Mouse (Mus musculus) MEL (cell line): Measurements from ENCODE around the gene Ddx49. TPM values are rescaled to one million over a fixed set of nuclear protein-coding genes. Genes with fewer than 3 reads are reported as not detected.

Source experiments
- DNase-seq: peaks from one replicate; pipeline ENCODE4 v3.0.0; 2011; ENCODE audit warnings: low read depth, low spot score
- H3K27ac ChIP-seq: 2 replicates; pipeline ENCODE4 v1.5.1; 2012; ENCODE audit warnings: low read depth, mild to moderate bottlenecking, control low read depth, low read length, moderate library complexity; ENCODE audit not compliant: control insufficient read depth
- H3K27me3 ChIP-seq, 2 experiments: fragments of 150-350 bp in 1 of 2; sonication (generic) in 1 of 2; 2 replicates each; pipeline ENCODE4 v1.6.1; 2012; ENCODE audit warnings: low read length in 2 of 2, mild to moderate bottlenecking in 2 of 2, improper control_type of control experiment in 1 of 2, moderate library complexity in 1 of 2; ENCODE audit not compliant: insufficient read depth in 2 of 2, control insufficient read depth in 1 of 2
- H3K36me3 ChIP-seq, 2 experiments: 2 replicates each; pipeline ENCODE4 v1.6.1; 2012 to 2014; ENCODE audit warnings: low read length in 2 of 2, improper control_type of control experiment in 1 of 2, inconsistent platforms in 1 of 2, mild to moderate bottlenecking in 1 of 2; ENCODE audit not compliant: insufficient read depth in 2 of 2, control insufficient read depth in 1 of 2
- H3K4me1 ChIP-seq, 2 experiments: fragments of 150-350 bp in 1 of 2; sonication (generic) in 1 of 2; 2 replicates each; pipeline ENCODE4 v1.6.1; 2012; ENCODE audit warnings: low read length in 2 of 2, improper control_type of control experiment in 1 of 2, mild to moderate bottlenecking in 1 of 2; ENCODE audit not compliant: insufficient read depth in 2 of 2, control insufficient read depth in 1 of 2
- H3K4me3 ChIP-seq, 2 experiments: fragments of 150-350 bp in 1 of 2; sonication (generic) in 1 of 2; 2 replicates each; pipeline ENCODE4 v1.5.1; 2012; ENCODE audit warnings: low read depth in 2 of 2, low read length in 2 of 2, mild to moderate bottlenecking in 2 of 2, moderate library complexity in 2 of 2, control low read depth in 1 of 2, improper control_type of control experiment in 1 of 2; ENCODE audit not compliant: control insufficient read depth in 1 of 2, insufficient read depth in 1 of 2
- H3K79me2 ChIP-seq: 2 replicates; pipeline ENCODE4 v1.6.1; 2012; ENCODE audit warnings: mild to moderate bottlenecking, low read length, moderate library complexity; ENCODE audit not compliant: control insufficient read depth, poor library complexity, insufficient read depth
- H3K9ac ChIP-seq: 2 replicates; pipeline ENCODE4 v1.6.1; 2012; ENCODE audit warnings: low read depth, mild to moderate bottlenecking, control low read depth, low read length, moderate library complexity; ENCODE audit not compliant: control insufficient read depth, poor library complexity, severe bottlenecking
- H3K9me3 ChIP-seq: fragments of 150-350 bp; sonication (generic); replicated peaks from 2 replicates; pipeline ENCODE4 v1.6.1; 2012; ENCODE audit warnings: mild to moderate bottlenecking, low read length, improper control_type of control experiment, moderate library complexity; ENCODE audit not compliant: insufficient read depth
- BHLHE40 ChIP-seq: IDR thresholded peaks from 2 replicates; pipeline ENCODE4 v1.6.1; 2012; ENCODE audit warnings: low read depth, mild to moderate bottlenecking, inconsistent platforms, low read length, improper control_type of control experiment, borderline replicate concordance
- CHD2 ChIP-seq: IDR thresholded peaks from 2 replicates; pipeline ENCODE4 v1.6.1; 2011; ENCODE audit warnings: low read length, improper control_type of control experiment
- E2F4 ChIP-seq: IDR thresholded peaks from 2 replicates; pipeline ENCODE4 v1.6.1; 2011; ENCODE audit warnings: low read depth, low read length, improper control_type of control experiment, borderline replicate concordance
- EP300 ChIP-seq, 2 experiments: IDR thresholded peaks; 2 replicates each; pipeline ENCODE4 v1.6.1; 2011; ENCODE audit warnings: improper control_type of control experiment in 2 of 2, low read length in 2 of 2, low read depth in 1 of 2, mild to moderate bottlenecking in 1 of 2
- ETS1 ChIP-seq: IDR thresholded peaks from 2 replicates; pipeline ENCODE4 v1.6.1; 2012; ENCODE audit warnings: low read depth, mild to moderate bottlenecking, inconsistent platforms, low read length, improper control_type of control experiment, moderate library complexity
- GABPA ChIP-seq: IDR thresholded peaks from 2 replicates; pipeline ENCODE4 v1.6.1; 2012; ENCODE audit warnings: low read depth, mild to moderate bottlenecking, inconsistent platforms, low read length, improper control_type of control experiment, moderate library complexity
- GATA1 ChIP-seq: IDR thresholded peaks from 2 replicates; pipeline ENCODE4 v1.6.1; 2011; ENCODE audit warnings: low read depth, low read length, improper control_type of control experiment
- JUND ChIP-seq: IDR thresholded peaks from 2 replicates; pipeline ENCODE4 v1.6.1; 2011; ENCODE audit warnings: low read depth, mild to moderate bottlenecking, improper control_type of control experiment, low read length
- KAT2A ChIP-seq: conservative IDR thresholded peaks from 2 replicates; pipeline ENCODE4 v1.6.1; 2012; ENCODE audit warnings: low read depth, low read length, improper control_type of control experiment, inconsistent platforms
- MAFK ChIP-seq: IDR thresholded peaks from 2 replicates; pipeline ENCODE4 v1.6.1; 2011; ENCODE audit warnings: low read depth, mild to moderate bottlenecking, low read length, improper control_type of control experiment, borderline replicate concordance
- MAX ChIP-seq: IDR thresholded peaks from 2 replicates; pipeline ENCODE4 v1.6.1; 2011; ENCODE audit warnings: low read length, improper control_type of control experiment
- MEF2A ChIP-seq: IDR thresholded peaks from 2 replicates; pipeline ENCODE4 v1.6.1; 2014; ENCODE audit warnings: low read depth, mild to moderate bottlenecking, inconsistent platforms, low read length, improper control_type of control experiment; ENCODE audit not compliant: poor library complexity, insufficient replicate concordance, severe bottlenecking; ENCODE audit errors: extremely low read depth
- NELFE ChIP-seq: IDR thresholded peaks from 2 replicates; pipeline ENCODE4 v1.6.1; 2011; ENCODE audit warnings: low read depth, low read length, improper control_type of control experiment
- POLR2AphosphoS2 ChIP-seq: IDR thresholded peaks from 2 replicates; pipeline ENCODE4 v1.6.1; 2011; ENCODE audit warnings: low read length, improper control_type of control experiment
- RAD21 ChIP-seq: IDR thresholded peaks from 2 replicates; pipeline ENCODE4 v1.6.1; 2011; ENCODE audit warnings: mild to moderate bottlenecking, low read depth, low read length, improper control_type of control experiment
- RCOR1 ChIP-seq: IDR thresholded peaks from 2 replicates; pipeline ENCODE4 v1.6.1; 2012; ENCODE audit warnings: low read depth, mild to moderate bottlenecking, inconsistent platforms, low read length, improper control_type of control experiment
- SIN3A ChIP-seq: IDR thresholded peaks from 2 replicates; pipeline ENCODE4 v1.6.1; 2012; ENCODE audit warnings: low read length, improper control_type of control experiment, inconsistent platforms
- SMC3 ChIP-seq: IDR thresholded peaks from 2 replicates; pipeline ENCODE4 v1.6.1; 2011; ENCODE audit warnings: low read depth, low read length, improper control_type of control experiment
- TAL1 ChIP-seq: IDR thresholded peaks from 2 replicates; pipeline ENCODE4 v1.6.1; 2012; ENCODE audit warnings: mild to moderate bottlenecking, inconsistent platforms, low read length, moderate library complexity, mixed read lengths
- TCF12 ChIP-seq: IDR thresholded peaks from 2 replicates; pipeline ENCODE4 v1.6.1; 2014; ENCODE audit warnings: low read depth, mild to moderate bottlenecking, inconsistent platforms, low read length, improper control_type of control experiment, moderate library complexity
- USF1 ChIP-seq: IDR thresholded peaks from 2 replicates; pipeline ENCODE4 v1.6.1; 2014; ENCODE audit warnings: low read depth, mild to moderate bottlenecking, inconsistent platforms, low read length, improper control_type of control experiment, moderate library complexity
- ZC3H11A ChIP-seq: IDR thresholded peaks from 2 replicates; pipeline ENCODE4 v1.6.1; 2012; ENCODE audit warnings: low read depth, mild to moderate bottlenecking, inconsistent platforms, low read length, improper control_type of control experiment
- ZKSCAN1 ChIP-seq: IDR thresholded peaks from 2 replicates; pipeline ENCODE4 v1.6.1; 2012; ENCODE audit warnings: low read depth, mild to moderate bottlenecking, inconsistent platforms, low read length, improper control_type of control experiment, moderate library complexity
- ZNF384 ChIP-seq: IDR thresholded peaks from 2 replicates; pipeline ENCODE4 v1.6.1; 2012; ENCODE audit warnings: low read depth, mild to moderate bottlenecking, inconsistent platforms, low read length, improper control_type of control experiment
- polyA plus RNA-seq, 2 experiments: library from polyadenylated mRNA; stranded (reverse) in 1 of 2; unstranded in 1 of 2; fragments of >175 nt in 1 of 2; fragments of >200 nt in 1 of 2; gene quantifications; 2 replicates each; pipeline versions ENCODE4 v1.2.1 to v1.2.4; 2012; ENCODE audit warnings: low replicate concordance in 2 of 2, low read depth in 1 of 2; ENCODE audit not compliant: insufficient read length in 2 of 2, insufficient read depth in 1 of 2, missing spikeins in 1 of 2
- total RNA-seq: library from RNA; depleted of rRNA; stranded (reverse); fragments of 300-350 nt; gene quantifications from 2 replicates; pipeline ENCODE4 v1.2.3, GENCODE M21; 2012

Gene Ddx49
- total and polyA plus RNA-seq, 3 experiments, result 102 to 116 TPM; not detected in 1

GRCm38 (mm10) chr8:70276476-70276875 is 25.8 kb downstream of the Ddx49 start:
- H3K4me3 ChIP-seq, result no peak overlapping the region
- H3K27me3 ChIP-seq, result no peaks in the 10 kb centered on the region
- no peaks in the 10 kb centered on the region for H3K79me2 ChIP-seq
- peak; percentile 49 for DNase-seq
- H3K27ac ChIP-seq, result no peak overlapping the region
- no peaks in the 10 kb centered on the region; a peak in 1 of 4 replicates for H3K36me3 ChIP-seq
- TF ChIP-seq RCOR1, result no peak
- TF ChIP-seq MAFK, result no peak
- TF ChIP-seq TCF12, result peak; percentile 78
- TF ChIP-seq EP300 (IDR thresholded peaks at IDR 0.05; ENCODE audit: low read depth in 1 of 2, low read length in 2 of 2), result peak in 1 of 2 experiments; percentile 67; a peak in 2 of 4 replicates
- 0 out of 2 replicates have a peak, but pooled peaks have one; percentile 32 for TF ChIP-seq ETS1
- TF ChIP-seq POLR2AphosphoS2, result no peak
- peak; percentile 91 for TF ChIP-seq TAL1
- no peak overlapping the region for H3K9ac ChIP-seq
- peaks cover 7 to 23% of the 10 kb centered on the region in 2 experiments; a peak in 3 of 4 replicates for H3K4me1 ChIP-seq
- no peaks in the 10 kb centered on the region for H3K9me3 ChIP-seq

DNA sequence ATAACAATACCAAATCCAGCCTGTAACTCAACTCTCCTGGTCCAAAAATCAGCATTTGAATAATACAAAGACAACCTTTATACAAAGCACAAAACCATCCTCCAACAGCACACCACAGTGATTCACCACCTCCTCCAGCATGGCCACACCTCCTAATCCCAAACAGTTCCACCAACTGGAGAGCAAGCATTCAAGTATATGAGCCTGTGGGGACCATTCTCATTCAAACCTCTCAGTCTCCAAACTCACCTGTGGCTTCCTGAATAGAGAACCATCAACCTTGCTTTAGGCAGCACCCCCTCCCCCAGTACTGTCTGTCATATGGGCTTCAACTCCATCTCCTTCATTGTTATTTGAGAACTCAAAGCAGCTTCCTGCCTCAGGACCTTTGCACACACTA is 27.9 kb downstream of the Ddx49 start:
- Histone ChIP-seq H3K27ac (no peak overlapping the region), H3K27me3 (no peaks in the 10 kb centered on the region), H3K79me2 (no peaks in the 10 kb centered on the region), H3K4me1 (peaks cover 7 to 22% of the 10 kb centered on the region in 2 experiments; a peak in 3 of 4 replicates), H3K9ac (no peak overlapping the region), H3K4me3 (no peak overlapping the region), H3K9me3 (no peaks in the 10 kb centered on the region), H3K36me3 (no peaks in the 10 kb centered on the region; a peak in 1 of 4 replicates)
- DNase-seq, result no peak
- TF ChIP-seq MAX, result no peak
- TF ChIP-seq MEF2A, result no peak
- no peak for TF ChIP-seq TAL1
- no peak for TF ChIP-seq JUND

GRCm38 (mm10) chr8:70272949-70273348 is 29.3 kb downstream of the Ddx49 start:
- Histone ChIP-seq H3K4me3 (peak overlapping the region in 1 of 2 experiments; percentile 19; a peak in 1 of 4 replicates), H3K27me3 (no peaks in the 10 kb centered on the region), H3K36me3 (peaks cover 0 to 3% of the 10 kb centered on the region in 2 experiments; a peak in 2 of 4 replicates), H3K4me1 (peaks cover 8 to 29% of the 10 kb centered on the region in 2 experiments), H3K9me3 (no peaks in the 10 kb centered on the region), H3K9ac (no peak overlapping the region), H3K27ac (no peak overlapping the region), H3K79me2 (no peaks in the 10 kb centered on the region)
- DNase-seq, result peak; percentile 69
- TF ChIP-seq GATA1 (no peak), RAD21 (no peak), MAFK (peak; percentile 92), ZC3H11A (no peak), ZNF384 (no peak), POLR2AphosphoS2 (no peak), USF1 (no peak), ZKSCAN1 (no peak), KAT2A (no peak), MEF2A (no peak), SMC3 (no peak), CHD2 (no peak), JUND (no peak), EP300 (IDR thresholded peaks at IDR 0.05; ENCODE audit: low read depth in 1 of 2, low read length in 2 of 2) (no peak), MAX (no peak), NELFE (no peak), ETS1 (peak; percentile 49; the same call in 1 of the 2 replicates), SIN3A (0 out of 2 replicates have a peak, but pooled peaks have one; percentile 31), BHLHE40 (no peak), RCOR1 (no peak), E2F4 (no peak), GABPA (no peak)
